Comparison of ENCODE assay signal across 13 mouse cellular contexts in genomic region chr4:134058166-134058715, GRCm38 (mm10). TPM values are rescaled to one million over a fixed set of nuclear protein-coding genes. Genes with fewer than 3 reads are reported as not detected.
DNase-seq lines count a peak whose midpoint lies in the region; ATAC-seq and TF ChIP-seq lines count a peak whose summit lies in the region.
"Had no signal": no experiment of that assay in that cellular context is flagged by ENCODE, and none has a peak within 500 bp of the region (broad histone marks: within the 10 kb centered on the region; RNA-seq: fewer than 3 reads in every experiment).

No protein-coding gene starts in this region.

- H3K36me3 ChIP-seq in midbrain, embryonic 10.5 days = no peaks in the 10 kb centered on the region
- no peaks in the 10 kb centered on the region for H3K36me3 ChIP-seq in midbrain, embryonic 16.5 days (ENCODE audit: control insufficient read depth, insufficient read depth, low read length)
- H3K36me3 ChIP-seq in liver, embryonic 11.5 days (ENCODE audit: control insufficient read depth, insufficient read depth, low read length) = no peaks in the 10 kb centered on the region
- H3K36me3 ChIP-seq: midbrain, embryonic 15.5 days had no signal

- H3K4me3 ChIP-seq in gastrocnemius, adult 2 months = 0 out of 2 replicates have a peak overlapping the region, but pooled peaks have one; percentile 9
- peak overlapping the region; percentile 27 for H3K4me3 ChIP-seq in midbrain, embryonic 10.5 days
- H3K4me3 ChIP-seq in midbrain, embryonic 16.5 days (ENCODE audit: low read depth, low read length) = no peak overlapping the region
- peak overlapping the region; percentile 31 for H3K4me3 ChIP-seq in liver, embryonic 11.5 days (ENCODE audit: low read depth, low read length)
- H3K4me3 ChIP-seq: midbrain, embryonic 15.5 days had no signal

- peaks cover 40% of the 10 kb centered on the region for H3K27me3 ChIP-seq in midbrain, embryonic 10.5 days (ENCODE audit: low read depth, poor library complexity, severe bottlenecking)
- H3K27me3 ChIP-seq in midbrain, embryonic 16.5 days (ENCODE audit: control insufficient read depth, insufficient read depth, low read depth, low read length) = no peaks in the 10 kb centered on the region
- H3K27me3 ChIP-seq in liver, embryonic 11.5 days (replicated peaks; ENCODE audit: control insufficient read depth, insufficient read depth, low read length) = peaks cover 8% of the 10 kb centered on the region
- H3K27me3 ChIP-seq: midbrain, embryonic 15.5 days had no signal

- no peaks in the 10 kb centered on the region for H3K9me3 ChIP-seq in midbrain, embryonic 10.5 days (replicated peaks)
- H3K9me3 ChIP-seq in midbrain, embryonic 16.5 days (replicated peaks; ENCODE audit: control insufficient read depth, low read length, poor library complexity, severe bottlenecking) = no peaks in the 10 kb centered on the region
- no peaks in the 10 kb centered on the region for H3K9me3 ChIP-seq in liver, embryonic 11.5 days (ENCODE audit: control insufficient read depth, low read length)
- H3K9me3 ChIP-seq: midbrain, embryonic 15.5 days had no signal

- no peak for DNase-seq in gastrocnemius, adult 2 months
- no peak for DNase-seq in gastrocnemius, adult 8-10 months (ENCODE audit: low spot score in 2 of 2)
- DNase-seq in midbrain, embryonic 10.5 days (ENCODE audit: low spot score) = no peak
- no peak for DNase-seq in liver, embryonic 11.5 days (ENCODE audit: low spot score)
- peak; percentile 45 for DNase-seq in thymus, postnatal 25 days
- no peak for DNase-seq in frontal cortex, postnatal 14 days (ENCODE audit: low spot score in 2 of 2)
- DNase-seq: cerebellum, postnatal 25 days; layer of hippocampus, postnatal 36 days had no signal

- no peak overlapping the region for H3K4me2 ChIP-seq in midbrain, embryonic 16.5 days (ENCODE audit: low read length)
- H3K4me2 ChIP-seq in liver, embryonic 11.5 days = peak overlapping the region; percentile 57
- H3K4me2 ChIP-seq: midbrain, embryonic 15.5 days had no signal

- H3K4me1 ChIP-seq in midbrain, embryonic 10.5 days = peaks cover 23% of the 10 kb centered on the region
- H3K4me1 ChIP-seq in midbrain, embryonic 16.5 days (ENCODE audit: control insufficient read depth, insufficient read depth, low read length) = no peaks in the 10 kb centered on the region
- H3K4me1 ChIP-seq in liver, embryonic 11.5 days (replicated peaks; ENCODE audit: control insufficient read depth, insufficient read depth, low read length) = peaks cover 12% of the 10 kb centered on the region
- H3K4me1 ChIP-seq: midbrain, embryonic 15.5 days had no signal

- WGBS in midbrain, embryonic 10.5 days = 42% methylated on average over 14 of the region's 14 CpGs
- 33% methylated on average over 14 of the region's 14 CpGs for WGBS in midbrain, embryonic 16.5 days
- 19% methylated on average over 14 of the region's 14 CpGs for WGBS in liver, embryonic 11.5 days

- no peak for ATAC-seq in midbrain, embryonic 16.5 days
- ATAC-seq in liver, embryonic 11.5 days (replicated peaks; ENCODE audit: low FRiP score) = no peak
- ATAC-seq in megakaryocyte-erythroid progenitor cell, adult 5-6 weeks (replicated peaks; ENCODE audit: low FRiP score, low TSS enrichment, poor library complexity, severe bottlenecking) = no peak
- ATAC-seq: midbrain, embryonic 15.5 days had no signal

- no peak overlapping the region for H3K27ac ChIP-seq in gastrocnemius, adult 2 months
- no peak overlapping the region for H3K27ac ChIP-seq in midbrain, embryonic 10.5 days (replicated peaks)
- H3K27ac ChIP-seq in midbrain, embryonic 16.5 days (ENCODE audit: low read length) = no peak overlapping the region
- H3K27ac ChIP-seq in liver, embryonic 11.5 days (ENCODE audit: low read depth, low read length) = no peak overlapping the region
- H3K27ac ChIP-seq: midbrain, embryonic 15.5 days had no signal

- intact Hi-C loops in gastrocnemius, adult 2 months (cut with DNase I) = no loop called here

- H3K9ac ChIP-seq in midbrain, embryonic 16.5 days (ENCODE audit: low read depth, low read length) = no peak overlapping the region
- H3K9ac ChIP-seq in liver, embryonic 11.5 days (ENCODE audit: low read depth, low read length) = no peak overlapping the region
- H3K9ac ChIP-seq: midbrain, embryonic 15.5 days had no signal

- no peak for TF ChIP-seq CTCF in gastrocnemius, adult 2 months (IDR thresholded peaks at IDR 0.05)

RNA-seq across cellular contexts. Expression of gene Crybg2, which starts 2.4 kb away (rescaled TPM):
- not detected for total RNA-seq in gastrocnemius, adult 2 months (2021)
- total RNA-seq in gastrocnemius, adult 8-10 months (2022) = not detected
- polyA plus RNA-seq in midbrain, embryonic 10.5 days (2016; fragmentation: Nextera tagmentation; extraction: Ambion mirVana) = 2.0 TPM in 2 replicates
- polyA plus RNA-seq in midbrain, embryonic 16.5 days (2015; fragmentation: Nextera tagmentation; extraction: Ambion mirVana) = 3.8 and 6.6 TPM in 2 replicates
- polyA plus RNA-seq in liver, embryonic 11.5 days (2014; fragmentation: Nextera tagmentation; extraction: Ambion mirVana) = 1.2 and 1.7 TPM in 2 replicates
- 0.55 TPM in 1 of 2 replicates, not detected in the other for total RNA-seq in megakaryocyte-erythroid progenitor cell, adult 5-6 weeks (2014; fragmentation: Nextera tagmentation)
- 0.09 TPM in 1 of 2 replicates, not detected in the other for total RNA-seq in megakaryocyte-erythroid progenitor cell, adult 5-6 weeks (2017)

RNA-seq across cellular contexts. Expression of gene Zfp683, which starts 4.6 kb away (rescaled TPM):
- not detected for total RNA-seq in gastrocnemius, adult 2 months (2021)
- not detected for total RNA-seq in gastrocnemius, adult 8-10 months (2022)
- polyA plus RNA-seq in midbrain, embryonic 10.5 days (2016; fragmentation: Nextera tagmentation; extraction: Ambion mirVana) = not detected in 2 replicates
- polyA plus RNA-seq in midbrain, embryonic 16.5 days (2015; fragmentation: Nextera tagmentation; extraction: Ambion mirVana) = not detected in 2 replicates
- polyA plus RNA-seq in liver, embryonic 11.5 days (2014; fragmentation: Nextera tagmentation; extraction: Ambion mirVana) = not detected in 2 replicates
- total RNA-seq in megakaryocyte-erythroid progenitor cell, adult 5-6 weeks (2014; fragmentation: Nextera tagmentation) = not detected in 2 replicates
- total RNA-seq in megakaryocyte-erythroid progenitor cell, adult 5-6 weeks (2017) = not detected in 2 replicates
- total RNA-seq: gastrocnemius, adult 18-20 months; layer of hippocampus, postnatal 36 days had no signal
- polyA plus RNA-seq: midbrain, embryonic 15.5 days had no signal

RNA-seq across cellular contexts. Expression of gene Cd52, which starts 36.6 kb away (rescaled TPM):
- total RNA-seq in gastrocnemius, adult 2 months (2021) = under 1 TPM in 1 of 2 experiments, not detected in 1; 0.71 TPM
- under 1 TPM in 1 of 4 experiments, not detected in 3; 0.85 TPM for total RNA-seq in gastrocnemius, adult 8-10 months (2022)
- 5.1 TPM in 2 replicates for polyA plus RNA-seq in midbrain, embryonic 10.5 days (2016; fragmentation: Nextera tagmentation; extraction: Ambion mirVana)
- 0.92 and 2.1 TPM in 2 replicates for polyA plus RNA-seq in midbrain, embryonic 16.5 days (2015; fragmentation: Nextera tagmentation; extraction: Ambion mirVana)
- polyA plus RNA-seq in liver, embryonic 11.5 days (2014; fragmentation: Nextera tagmentation; extraction: Ambion mirVana) = 16.4 TPM in 2 replicates
- 34.9 and 43.4 TPM in 2 replicates for total RNA-seq in megakaryocyte-erythroid progenitor cell, adult 5-6 weeks (2014; fragmentation: Nextera tagmentation)
- total RNA-seq in megakaryocyte-erythroid progenitor cell, adult 5-6 weeks (2017) = 36.8 and 45.6 TPM in 2 replicates

RNA-seq across cellular contexts. Expression of gene Lin28a, which starts 39.6 kb away (rescaled TPM):
- total RNA-seq in gastrocnemius, adult 2 months (2021) = under 1 TPM; 0.08 to 0.28 TPM
- total RNA-seq in gastrocnemius, adult 8-10 months (2022) = under 1 TPM; 0.39 to 0.96 (median 0.60) TPM
- polyA plus RNA-seq in midbrain, embryonic 10.5 days (2016; fragmentation: Nextera tagmentation; extraction: Ambion mirVana) = 16.9 and 29.2 TPM in 2 replicates
- 0.37 and 0.44 TPM in 2 replicates for polyA plus RNA-seq in midbrain, embryonic 16.5 days (2015; fragmentation: Nextera tagmentation; extraction: Ambion mirVana)
- polyA plus RNA-seq in liver, embryonic 11.5 days (2014; fragmentation: Nextera tagmentation; extraction: Ambion mirVana) = 5.8 TPM in 2 replicates
- total RNA-seq in megakaryocyte-erythroid progenitor cell, adult 5-6 weeks (2014; fragmentation: Nextera tagmentation) = not detected in 2 replicates
- total RNA-seq in megakaryocyte-erythroid progenitor cell, adult 5-6 weeks (2017) = 0.23 TPM in 1 of 2 replicates, not detected in the other
- total RNA-seq: adrenal gland, adult 18-20 months; layer of hippocampus, postnatal 36 days had no signal

RNA-seq across cellular contexts. Expression of gene Ubxn11, which starts 44.1 kb away (rescaled TPM):
- 1 to 10 TPM in 1 of 2 experiments, under 1 TPM in 1; 0.71 to 1.9 TPM for total RNA-seq in gastrocnemius, adult 2 months (2021)
- total RNA-seq in gastrocnemius, adult 8-10 months (2022) = 1 to 10 TPM; 1.0 to 2.3 (median 1.9) TPM
- 4.8 and 6.5 TPM in 2 replicates for polyA plus RNA-seq in midbrain, embryonic 10.5 days (2016; fragmentation: Nextera tagmentation; extraction: Ambion mirVana)
- polyA plus RNA-seq in midbrain, embryonic 16.5 days (2015; fragmentation: Nextera tagmentation; extraction: Ambion mirVana) = 18.4 and 19.0 TPM in 2 replicates
- polyA plus RNA-seq in liver, embryonic 11.5 days (2014; fragmentation: Nextera tagmentation; extraction: Ambion mirVana) = 5.6 and 7.0 TPM in 2 replicates
- 17.9 and 21.8 TPM in 2 replicates for total RNA-seq in megakaryocyte-erythroid progenitor cell, adult 5-6 weeks (2014; fragmentation: Nextera tagmentation)
- total RNA-seq in megakaryocyte-erythroid progenitor cell, adult 5-6 weeks (2017) = 5.2 and 7.7 TPM in 2 replicates

Comparison
In these comparisons a context has a peak if more than half of its experiments do, and no peak if none do; other contexts are left out.
1. RNA of gene Cd52, which starts 36.6 kb away (total RNA-seq): 34.9 to 45.6 TPM in megakaryocyte-erythroid progenitor cell, adult 5-6 weeks; 0.71 TPM in gastrocnemius, adult 2 months and 0.85 TPM in gastrocnemius, adult 8-10 months; every median in the first group is over 10 times any median in the second.